Mouse (Mus musculus) central nervous system, embryonic 11.5 days (tissue): ENCODE results near the gene Gm15127. TPM values are rescaled to one million over a fixed set of nuclear protein-coding genes. Genes with fewer than 3 reads are reported as not detected.

Experiments
- polyA plus RNA-seq: library from polyadenylated mRNA; depleted of rRNA; stranded (reverse); fragments of >200 nt; gene quantifications from 2 replicates; pipeline ENCODE4 v1.2.3, GENCODE M21; 2012; rRNA removed

Gm15127 gene
- polyA plus RNA-seq, result not detected in 2 replicates

GRCm38 (mm10) chrX:148663298-148663697 is at the start of gene Gm15127:
Gene Gm15127, plus strand, starts transcription at chrX:148663598.

GRCm38 (mm10) chrX:148615053-148615452 is 48.3 kb upstream of the Gm15127 start, which contains the start of gene Gm8334:
Gene Gm8334, minus strand, starts transcription at chrX:148615153.

Other genes starting within 250 kb of the Gm15127 start
- not detected in 2 replicates for gene Gm15114, start 174.6 kb upstream of the Gm15127 start, polyA plus RNA-seq
- gene Gm8334, start 48.4 kb upstream of the Gm15127 start, polyA plus RNA-seq, result not detected in 2 replicates
- gene Luzp4, start 194.0 kb downstream of the Gm15127 start, polyA plus RNA-seq, result not detected in 2 replicates